Mouse (Mus musculus): Measurements from ENCODE around the gene Zfp729a.

DNA sequence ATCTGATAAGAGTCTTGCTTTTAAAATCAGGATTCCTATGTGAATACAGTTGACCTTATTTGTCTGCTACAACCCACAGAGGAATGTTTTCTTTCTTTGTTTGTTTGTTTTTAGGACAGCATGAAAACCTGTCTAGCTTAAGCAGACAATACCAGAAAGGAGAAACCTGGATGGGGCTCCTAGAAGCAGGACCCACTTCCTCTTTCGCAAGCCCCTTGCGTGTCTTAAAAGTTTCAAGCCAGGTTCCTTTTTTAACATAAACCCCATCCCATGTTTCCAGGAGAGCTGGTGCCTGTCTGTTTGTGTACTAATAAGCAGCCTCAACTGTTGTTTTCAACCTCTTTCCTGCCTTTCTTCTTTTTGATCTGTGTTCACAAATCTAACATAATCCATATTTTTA, 37.3 kb upstream of the Zfp729a start:
- no peak for TF ChIP-seq CTCF (IDR thresholded peaks at IDR 0.05; ENCODE audit: low read depth)
- no peak for TF ChIP-seq EP300 (IDR thresholded peaks at IDR 0.05; ENCODE audit: low read depth)

All from heart, postnatal 0 days (tissue).